Mouse (Mus musculus) testis, adult 2 months (tissue): ENCODE measurements around the gene Prim2. TPM values are rescaled to one million over a fixed set of nuclear protein-coding genes. Genes with fewer than 3 reads are reported as not detected.

Source experiments
- H3K27ac ChIP-seq: fragments of 200-500 bp; 2 replicates; pipeline ENCODE4 v1.5.1; 2012; ENCODE audit warnings: low read depth, low read length; ENCODE audit not compliant: control insufficient read depth, insufficient read depth
- H3K27me3 ChIP-seq: fragments of 200-500 bp; 2 replicates; pipeline ENCODE4 v1.6.1; 2012; ENCODE audit warnings: mild to moderate bottlenecking, low read length, moderate library complexity; ENCODE audit not compliant: control insufficient read depth, insufficient read depth
- H3K36me3 ChIP-seq: fragments of 200-500 bp; 2 replicates; pipeline ENCODE4 v1.6.1; 2012; ENCODE audit warnings: mild to moderate bottlenecking, low read length; ENCODE audit not compliant: control insufficient read depth, insufficient read depth
- H3K4me1 ChIP-seq: fragments of 200-500 bp; 2 replicates; pipeline ENCODE4 v1.6.1; 2012; ENCODE audit warnings: low read length; ENCODE audit not compliant: control insufficient read depth, insufficient read depth
- H3K4me3 ChIP-seq: fragments of 200-500 bp; 2 replicates; pipeline ENCODE4 v1.5.1; 2012; ENCODE audit warnings: low read depth, mild to moderate bottlenecking, low read length, moderate library complexity, mixed read lengths; ENCODE audit not compliant: control insufficient read depth
- CTCF ChIP-seq: fragments of 200-500 bp; IDR thresholded peaks from 2 replicates; pipeline ENCODE4 v1.5.1; 2012; ENCODE audit warnings: low read depth, mild to moderate bottlenecking, inconsistent platforms, low read length, moderate library complexity; ENCODE audit not compliant: control insufficient read depth, insufficient read depth, insufficient replicate concordance
- POLR2A ChIP-seq: fragments of 200-500 bp; IDR thresholded peaks from 2 replicates; pipeline ENCODE4 v1.6.1; 2012; ENCODE audit warnings: low read depth, mild to moderate bottlenecking, inconsistent platforms, low read length, moderate library complexity; ENCODE audit not compliant: control insufficient read depth
- polyA plus RNA-seq: library from polyadenylated mRNA; depleted of rRNA; stranded (reverse); fragments of >200 nt; gene quantifications from 2 replicates; pipeline ENCODE4 v1.2.3, GENCODE M21; 2012

Gene Prim2
- polyA plus RNA-seq, 1 experiment = 17.0 TPM

DNA sequence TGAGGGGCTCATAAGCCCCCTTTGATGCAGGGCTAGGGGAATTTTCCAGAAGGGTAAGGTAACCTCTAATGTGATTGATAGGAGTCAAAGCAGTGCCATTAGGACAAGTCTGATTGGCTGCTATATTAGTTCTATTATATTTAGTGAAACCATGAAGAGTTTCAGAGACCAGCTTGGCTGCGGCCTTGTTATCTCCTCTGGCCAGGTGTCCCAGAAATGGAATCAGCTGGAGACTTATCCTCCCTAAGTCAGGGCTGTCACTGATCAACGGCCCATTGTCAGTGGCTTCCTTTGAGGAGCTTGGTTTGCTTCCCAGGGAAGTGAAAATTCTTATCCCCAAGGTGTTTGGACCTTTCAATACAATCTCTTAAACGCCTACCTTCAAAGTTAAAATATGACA is 2.5 kb upstream of the Prim2 start:
- H3K36me3 ChIP-seq = no peaks in the 10 kb centered on the region
- no peaks in the 10 kb centered on the region; the same call in none of the 2 replicates for H3K4me1 ChIP-seq
- H3K27ac ChIP-seq = no peak overlapping the region
- TF ChIP-seq POLR2A (no peak), CTCF (no peak)
- no peaks in the 10 kb centered on the region for H3K27me3 ChIP-seq
- H3K4me3 ChIP-seq = no peak overlapping the region

DNA sequence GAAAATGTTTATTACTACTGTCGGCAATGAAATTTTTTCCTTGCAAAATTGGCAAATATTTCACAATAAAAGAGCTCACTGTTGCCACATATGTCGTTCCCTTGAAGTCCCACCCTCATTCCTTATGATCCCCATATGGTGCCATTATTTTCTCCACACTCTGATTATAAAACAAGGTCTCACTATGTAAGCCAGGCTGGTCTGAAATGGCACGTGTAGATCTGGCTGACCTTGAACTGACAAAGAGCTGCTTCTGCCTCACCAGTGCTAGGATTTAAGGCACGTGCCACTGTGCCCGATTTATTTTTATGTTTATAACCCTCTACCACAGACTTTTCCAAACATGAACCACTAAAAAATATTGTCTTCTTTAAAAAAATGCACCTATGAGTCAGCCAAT is 1.8 kb upstream of the Prim2 start:
- TF ChIP-seq CTCF = no peak
- TF ChIP-seq POLR2A = no peak
- H3K36me3 ChIP-seq = no peaks in the 10 kb centered on the region
- no peak overlapping the region for H3K27ac ChIP-seq
- H3K4me1 ChIP-seq = no peaks in the 10 kb centered on the region; the same call in none of the 2 replicates
- H3K27me3 ChIP-seq = no peaks in the 10 kb centered on the region
- no peak overlapping the region for H3K4me3 ChIP-seq

DNA sequence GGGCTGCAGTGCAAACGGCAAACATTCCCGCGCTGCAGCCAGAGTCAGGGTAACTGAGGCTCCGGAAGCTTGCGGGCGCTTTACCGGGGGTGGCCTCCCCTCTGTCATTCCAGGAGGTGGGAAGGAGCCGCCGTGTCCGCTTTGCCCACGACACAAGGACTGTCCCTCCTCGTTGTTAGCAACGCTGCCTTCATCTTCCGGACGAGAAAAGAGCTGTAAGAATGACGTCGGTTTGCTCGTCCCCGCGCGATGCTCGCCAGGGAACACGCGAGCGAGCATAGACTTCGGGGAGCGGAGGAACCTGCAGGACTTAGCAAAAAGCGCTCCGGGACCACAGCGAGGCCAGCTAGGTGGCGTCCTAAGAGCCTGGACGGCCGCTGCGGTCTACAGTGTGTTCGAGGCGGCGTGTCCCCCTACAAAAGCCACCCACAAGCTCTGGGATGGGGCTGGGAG is 595 bp upstream of the Prim2 start:
- TF ChIP-seq POLR2A (no peak), CTCF (no peak)
- Histone ChIP-seq H3K27ac (peak overlapping the region; percentile 51), H3K4me1 (no peaks in the 10 kb centered on the region; the same call in none of the 2 replicates), H3K4me3 (peak overlapping the region; percentile 86), H3K27me3 (no peaks in the 10 kb centered on the region), H3K36me3 (no peaks in the 10 kb centered on the region)

DNA sequence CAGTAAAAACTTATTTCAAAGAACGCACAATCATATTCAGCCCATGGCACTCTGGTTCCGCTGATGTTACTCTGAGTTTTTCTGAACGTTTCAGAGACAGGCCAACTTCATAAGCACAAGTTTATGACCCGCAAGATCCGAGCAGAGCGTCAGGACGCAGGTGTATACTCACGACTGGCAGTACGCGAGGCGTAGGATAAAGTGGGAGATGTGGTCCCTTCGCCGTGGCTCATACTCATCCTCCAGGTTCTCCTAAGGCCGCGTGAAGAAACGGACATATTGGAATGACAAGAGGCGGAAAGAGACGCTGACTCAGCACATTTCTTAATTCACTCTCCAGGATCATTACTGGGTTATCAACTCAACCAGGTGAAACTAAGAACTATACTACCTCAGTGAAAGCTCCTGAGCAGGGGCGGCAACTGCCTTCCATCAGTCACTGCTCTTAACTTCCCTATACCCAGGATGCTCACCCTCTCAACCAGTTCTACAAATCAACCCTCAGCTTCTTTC is 5.9 kb downstream of the Prim2 start:
- Histone ChIP-seq H3K27me3 (no peaks in the 10 kb centered on the region), H3K27ac (no peak overlapping the region), H3K4me3 (no peak overlapping the region), H3K4me1 (no peaks in the 10 kb centered on the region), H3K36me3 (peaks cover 2% of the 10 kb centered on the region)
- TF ChIP-seq CTCF = no peak
- TF ChIP-seq POLR2A = no peak

DNA sequence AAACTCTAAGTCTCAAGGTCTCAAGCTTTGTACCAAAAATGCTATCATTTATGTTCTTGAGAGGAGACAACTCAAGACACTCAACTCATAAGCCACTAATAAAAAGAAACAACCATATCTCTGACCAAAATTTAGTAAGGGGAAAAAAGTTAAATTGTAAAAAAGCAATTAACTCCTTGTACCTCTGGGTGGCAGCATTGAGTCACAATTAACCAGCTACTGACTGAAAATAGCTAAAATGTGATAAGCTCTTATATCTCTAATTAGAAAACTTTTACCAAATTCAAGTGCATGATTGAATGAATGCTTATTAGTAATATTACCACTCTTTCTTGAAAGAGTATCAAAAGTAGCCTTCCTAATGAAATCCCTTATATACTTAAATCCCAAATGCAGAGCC is 6.4 kb downstream of the Prim2 start:
- no peaks in the 10 kb centered on the region for H3K4me1 ChIP-seq
- H3K4me3 ChIP-seq = no peak overlapping the region
- TF ChIP-seq POLR2A = no peak
- no peak for TF ChIP-seq CTCF
- peaks cover 2% of the 10 kb centered on the region for H3K36me3 ChIP-seq
- no peak overlapping the region for H3K27ac ChIP-seq
- H3K27me3 ChIP-seq = no peaks in the 10 kb centered on the region

DNA sequence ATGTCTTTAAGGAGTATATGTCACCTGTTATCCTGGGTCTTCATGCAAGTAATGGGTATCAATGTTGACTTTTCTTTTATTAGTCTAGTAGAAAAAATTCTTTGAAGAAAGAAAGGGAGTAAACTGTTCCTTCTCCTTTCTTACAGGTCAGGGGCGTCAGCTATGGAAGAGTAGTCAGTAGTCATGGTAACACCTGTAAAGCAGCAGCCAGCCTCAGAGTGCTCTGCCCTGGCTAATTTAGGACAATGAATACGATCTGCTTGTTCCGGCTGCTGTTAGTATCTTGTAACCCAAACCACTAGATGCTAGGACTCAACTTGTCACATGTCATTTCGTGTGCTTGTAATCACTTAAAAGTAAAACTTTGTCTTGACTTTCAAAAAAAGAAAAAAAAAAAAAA is 11.3 kb downstream of the Prim2 start:
- Histone ChIP-seq H3K36me3 (peaks cover 2% of the 10 kb centered on the region; the same call in 1 of the 2 replicates), H3K27me3 (no peaks in the 10 kb centered on the region), H3K4me3 (no peak overlapping the region), H3K4me1 (no peaks in the 10 kb centered on the region), H3K27ac (no peak overlapping the region)
- TF ChIP-seq POLR2A (no peak), CTCF (no peak)

DNA sequence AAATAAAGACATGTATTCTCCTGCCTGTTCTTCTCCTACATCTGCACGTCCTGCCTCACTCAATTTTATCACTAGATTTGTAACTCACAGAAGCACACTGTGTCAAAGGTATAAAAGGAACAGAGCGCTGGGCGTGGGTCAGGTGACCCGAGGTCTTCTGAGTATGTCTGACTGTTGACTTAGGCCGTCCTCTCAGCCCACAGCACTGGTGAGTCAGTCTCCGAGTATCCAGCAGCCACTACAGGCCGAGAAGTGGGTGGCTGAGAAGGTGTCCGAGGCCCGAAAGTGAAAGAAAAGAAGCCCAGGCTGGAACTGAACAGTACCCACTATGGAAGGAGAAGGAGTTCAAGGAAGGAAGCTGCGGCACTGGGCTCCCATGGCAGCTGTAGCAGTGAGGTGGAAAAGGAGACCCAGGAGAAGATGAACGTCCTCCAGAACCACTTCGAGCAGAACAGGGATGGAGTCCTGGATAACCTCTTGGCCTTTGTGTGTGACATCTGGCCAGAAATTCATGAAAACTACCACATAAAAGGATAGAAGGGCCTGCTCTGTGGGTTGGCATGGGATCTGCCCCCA is 11.9 kb downstream of the Prim2 start:
- TF ChIP-seq POLR2A (no peak), CTCF (no peak)
- no peaks in the 10 kb centered on the region for H3K4me1 ChIP-seq
- H3K4me3 ChIP-seq = no peak overlapping the region
- H3K36me3 ChIP-seq = peaks cover 2% of the 10 kb centered on the region; the same call in 1 of the 2 replicates
- H3K27ac ChIP-seq = no peak overlapping the region
- no peaks in the 10 kb centered on the region for H3K27me3 ChIP-seq
